Mouse (Mus musculus) ovary, postnatal 14 days (tissue): ENCODE measurements around the gene Phf1.
"Not testable (repeated sequence)": the region's sequence is repeated elsewhere in the genome, so short reads cannot be mapped to it uniquely, and the experiment has no call there.

Source experiments
- DNase-seq: peaks from one replicate; pipeline ENCODE4 v3.0.0; 2022; ENCODE audit warnings: low spot score

The Phf1 gene

DNA sequence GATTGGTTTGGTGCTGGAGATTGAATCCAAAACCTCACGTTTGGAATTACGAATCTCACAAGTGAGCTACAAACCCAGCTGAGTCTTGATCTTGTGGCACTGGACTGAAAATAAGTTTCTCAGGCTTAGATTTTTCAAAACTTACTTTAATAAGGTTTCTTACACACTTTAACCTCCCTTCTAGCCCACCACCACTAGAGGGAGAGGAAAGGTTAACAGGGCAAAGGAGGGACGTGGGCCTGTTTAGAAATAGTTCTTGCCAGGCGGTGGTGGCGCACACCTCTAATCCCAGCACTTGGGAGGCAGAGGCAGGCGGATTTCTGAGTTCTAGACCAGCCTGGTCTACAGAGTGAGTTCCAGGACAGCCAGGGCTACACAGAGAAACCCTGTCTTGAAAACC is 44.5 kb downstream of the Phf1 start:
- not testable (repeated sequence) for DNase-seq

- DNase-seq, result no peak
Observed at GRCm38 (mm10) chr17:26979426-26979825, 46.6 kb downstream of the Phf1 start.

- DNase-seq, result no peak
Observed at GRCm38 (mm10) chr17:26981050-26981449, 48.2 kb downstream of the Phf1 start.

GRCm38 (mm10) chr17:26983382-26983781 is 50.5 kb downstream of the Phf1 start:
- DNase-seq, result no peak

- DNase-seq, result no peak
Observed at GRCm38 (mm10) chr17:26985503-26986179, 52.8 kb downstream of the Phf1 start.
